Mouse (Mus musculus): Measurements from ENCODE around the gene Myadm.

GRCm38 (mm10) chr7:3303789-3304188 is 14.9 kb downstream of the Myadm start:
- no peak for TF ChIP-seq NELFE (IDR thresholded peaks at IDR 0.05; ENCODE audit: low read depth, low read length)
- TF ChIP-seq POLR2A (IDR thresholded peaks at IDR 0.05; ENCODE audit: low read depth, low read length) = no peak
- no peak for TF ChIP-seq CTCF (conservative IDR thresholded peaks at IDR 0.05 in 1 of 2, IDR thresholded peaks at IDR 0.05 in 1 of 2; ENCODE audit: low read depth in 2 of 2, low read length in 2 of 2)
- TF ChIP-seq EP300 (IDR thresholded peaks at IDR 0.05; ENCODE audit: low read length) = no peak
- TF ChIP-seq E2F4 (IDR thresholded peaks at IDR 0.05; ENCODE audit: insufficient replicate concordance, low read depth, low read length) = no peak
- TF ChIP-seq ZMIZ1 (IDR thresholded peaks at IDR 0.05; ENCODE audit: low read depth, low read length) = no peak
- TF ChIP-seq ZNF384 (IDR thresholded peaks at IDR 0.05; ENCODE audit: low read depth, low read length) = no peak
- no peak for TF ChIP-seq MAFK (IDR thresholded peaks at IDR 0.05; ENCODE audit: insufficient replicate concordance, low read length)
- no peak for TF ChIP-seq USF1 (IDR thresholded peaks at IDR 0.05; ENCODE audit: low read depth, low read length)
- TF ChIP-seq ETS1 (conservative IDR thresholded peaks at IDR 0.05; ENCODE audit: low read depth, low read length) = no peak
- TF ChIP-seq BHLHE40 (IDR thresholded peaks at IDR 0.05; ENCODE audit: low read depth, low read length) = no peak
- no peak for TF ChIP-seq USF2 (conservative IDR thresholded peaks at IDR 0.05; ENCODE audit: low read depth, low read length)
